Mouse (Mus musculus) heart, adult 8-10 months (tissue): ENCODE data around the gene Oxnad1. TPM values are rescaled to one million over a fixed set of nuclear protein-coding genes. Genes with fewer than 3 reads are reported as not detected.
A peak's percentile ranks its signal among the peaks of the same experiment; 100 is the strongest.

ENCODE experiments used
- DNase-seq: peaks from one replicate; pipeline ENCODE4 v3.0.0; 2022; ENCODE audit warnings: low spot score
- total RNA-seq, 4 experiments: library from RNA; stranded (reverse); gene quantifications; 2 replicates each; pipeline ENCODE4 v1.2.4; 2022

The Oxnad1 gene
- total RNA-seq, result 10 to 100 TPM; 52.2 to 73.4 (median 56.4) TPM

GRCm38 (mm10) chr14:32084761-32085485 is at the start of gene Oxnad1:
Gene Oxnad1, plus strand, starts transcription at chr14:32085374.
- no peak for DNase-seq

- no peak for DNase-seq
Measured at GRCm38 (mm10) chr14:32036482-32036881, 48.7 kb upstream of the Oxnad1 start.

GRCm38 (mm10) chr14:32037661-32038252 is 47.4 kb upstream of the Oxnad1 start:
- DNase-seq, result no peak

GRCm38 (mm10) chr14:32042108-32042507 is 43.1 kb upstream of the Oxnad1 start:
- no peak for DNase-seq

- DNase-seq, result no peak
Measured at GRCm38 (mm10) chr14:32046357-32046756, 38.8 kb upstream of the Oxnad1 start.

- DNase-seq, result no peak
Measured at GRCm38 (mm10) chr14:32050171-32050570, 35.0 kb upstream of the Oxnad1 start.

- no peak for DNase-seq
Measured at GRCm38 (mm10) chr14:32053895-32054294, 31.3 kb upstream of the Oxnad1 start.

GRCm38 (mm10) chr14:32054788-32055187 is 30.4 kb upstream of the Oxnad1 start:
- DNase-seq, result no peak

- DNase-seq, result no peak
Measured at GRCm38 (mm10) chr14:32055781-32056180, 29.4 kb upstream of the Oxnad1 start.

- peak; percentile 27 for DNase-seq
Measured at GRCm38 (mm10) chr14:32056675-32057074, 28.5 kb upstream of the Oxnad1 start.

- no peak for DNase-seq
Measured at GRCm38 (mm10) chr14:32057664-32058063, 27.5 kb upstream of the Oxnad1 start.

GRCm38 (mm10) chr14:32061398-32061797 is 23.8 kb upstream of the Oxnad1 start:
- DNase-seq, result no peak

- no peak for DNase-seq
Measured at GRCm38 (mm10) chr14:32072807-32073206, 12.4 kb upstream of the Oxnad1 start.

- peak; percentile 71 for DNase-seq
Measured at GRCm38 (mm10) chr14:32073211-32073685, 11.9 kb upstream of the Oxnad1 start.

GRCm38 (mm10) chr14:32073901-32074300 is 11.3 kb upstream of the Oxnad1 start:
- DNase-seq, result no peak

GRCm38 (mm10) chr14:32076896-32077575 is 8.1 kb upstream of the Oxnad1 start:
- DNase-seq, result peak; percentile 72

- DNase-seq, result no peak
Measured at GRCm38 (mm10) chr14:32081026-32081425, 4.1 kb upstream of the Oxnad1 start.

- no peak for DNase-seq
Measured at GRCm38 (mm10) chr14:32082891-32083290, 2.3 kb upstream of the Oxnad1 start.

- no peak for DNase-seq
Measured at GRCm38 (mm10) chr14:32083466-32083865, 1.7 kb upstream of the Oxnad1 start.

- DNase-seq, result peak; percentile 99
Measured at GRCm38 (mm10) chr14:32085486-32086201, 470 bp downstream of the Oxnad1 start, which contains the start of gene Dph3. Gene Dph3, minus strand, starts transcription at chr14:32085729.

- no peak for DNase-seq
Measured at GRCm38 (mm10) chr14:32086226-32086625, 1.1 kb downstream of the Oxnad1 start.
